Mouse (Mus musculus) heart, embryonic 11.5 days (tissue): ENCODE data around the gene Gpr153. TPM values are rescaled to one million over a fixed set of nuclear protein-coding genes. Genes with fewer than 3 reads are reported as not detected.
A peak's percentile ranks its signal among the peaks of the same experiment; 100 is the strongest.
"Not testable (repeated sequence)": the region's sequence is repeated elsewhere in the genome, so short reads cannot be mapped to it uniquely, and the experiment has no call there.

Experiments used
- ATAC-seq: fragments of 200-750 bp; cut with Nextera tagmentation; replicated peaks from 2 replicates; pipeline ENCODE4 v1.8.0; 2017; ENCODE audit warnings: moderate library complexity; ENCODE audit not compliant: insufficient number of reproducible peaks, low FRiP score, low TSS enrichment
- H3K27ac ChIP-seq: fragments of 300-500 bp; sonication (generic); 2 replicates; pipeline ENCODE4 v1.5.1; 2014; ENCODE audit warnings: mild to moderate bottlenecking, low read depth, low read length
- H3K27me3 ChIP-seq: fragments of 300-500 bp; sonication (generic); 2 replicates; pipeline ENCODE4 v1.6.1; 2014; ENCODE audit warnings: mild to moderate bottlenecking, low read length, mixed read lengths; ENCODE audit not compliant: control insufficient read depth, insufficient read depth
- H3K36me3 ChIP-seq: fragments of 300-500 bp; sonication (generic); 2 replicates; pipeline ENCODE4 v1.6.1; 2014; ENCODE audit warnings: mild to moderate bottlenecking, low read length, moderate library complexity, mixed read lengths; ENCODE audit not compliant: control insufficient read depth, insufficient read depth
- H3K4me1 ChIP-seq: fragments of 300-500 bp; sonication (generic); 2 replicates; pipeline ENCODE4 v1.6.1; 2014; ENCODE audit warnings: low read length; ENCODE audit not compliant: control insufficient read depth, insufficient read depth
- H3K4me2 ChIP-seq: fragments of 300-500 bp; sonication (generic); 2 replicates; pipeline ENCODE4 v1.6.1; 2014; ENCODE audit warnings: mild to moderate bottlenecking, moderate library complexity
- H3K4me3 ChIP-seq: fragments of 300-500 bp; sonication (generic); 2 replicates; pipeline ENCODE4 v1.5.1; 2014; ENCODE audit warnings: low read depth, low read length
- H3K9ac ChIP-seq: fragments of 300-500 bp; sonication (generic); 2 replicates; pipeline ENCODE4 v1.6.1; 2014; ENCODE audit warnings: mild to moderate bottlenecking, low read depth, low read length, moderate library complexity
- H3K9me3 ChIP-seq: fragments of 300-500 bp; sonication (generic); replicated peaks from 2 replicates; pipeline ENCODE4 v1.6.1; 2016; ENCODE audit warnings: low read length; ENCODE audit not compliant: control insufficient read depth
- WGBS: fragments of 180-500 bp; shearing (Covaris S2); extraction: QIAGEN DNeasy Blood & Tissue Kit; methylation state at CpG from one replicate; pipeline ENCODE4 v1.1.7; 2014; ENCODE audit not compliant: insufficient replicate concordance; 5-methylcytosine and 5-hydroxymethylcytosine counted together
- polyA plus RNA-seq: library from polyadenylated mRNA; unstranded; fragments of >200 nt; fragmentation: Nextera tagmentation; extraction: Ambion mirVana; gene quantifications from 2 replicates; pipeline ENCODE4 v1.2.1, GENCODE M21; 2014

Gene Gpr153
- 7.8 and 9.0 TPM in 2 replicates for polyA plus RNA-seq

DNA sequence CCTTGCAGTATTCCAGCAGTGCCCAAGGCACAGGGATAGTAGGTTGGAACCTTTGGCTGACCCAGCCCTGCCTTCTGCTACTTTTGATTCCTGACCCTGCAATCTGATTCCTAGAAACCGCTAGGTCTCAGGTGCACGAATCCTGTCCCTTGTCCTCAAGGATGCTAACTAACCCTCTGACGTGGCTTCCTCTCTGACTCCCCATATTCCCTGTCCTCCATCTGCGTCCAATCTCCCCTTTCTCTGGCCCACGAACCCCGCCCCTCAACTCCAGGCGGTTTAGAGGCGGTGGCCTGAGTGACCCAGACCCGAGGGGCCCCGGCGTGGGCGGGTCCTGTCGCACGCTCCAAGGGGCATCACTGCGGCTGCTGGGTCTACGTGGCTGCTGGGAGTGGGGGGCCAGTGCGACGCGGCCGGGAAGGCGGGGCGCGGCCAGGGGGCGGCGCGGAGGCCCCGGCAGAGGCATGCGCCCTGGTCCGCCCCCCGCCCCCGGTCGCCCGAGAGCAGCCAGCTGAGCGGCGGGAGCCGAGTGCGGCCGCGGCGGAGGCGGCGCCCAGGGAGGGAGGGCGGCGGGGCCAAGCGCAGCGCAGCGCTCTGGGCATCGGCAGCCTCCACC is at the start of gene Gpr153:
Gpr153 (plus strand) TSS at position 612 of the 616 bp plus-strand sequence.
- peaks cover 14% of the 10 kb centered on the region for H3K27me3 ChIP-seq
- peak within 1 kb of the TSS; percentile 85 for H3K9ac ChIP-seq
- H3K27ac ChIP-seq: peak within 1 kb of the TSS; percentile 84
- H3K4me1 ChIP-seq: peaks cover 37% of the 10 kb centered on the region
- under 1% methylated on average over 28 of the region's 48 CpGs for WGBS
- H3K9me3 ChIP-seq: no peaks in the 10 kb centered on the region
- peak; percentile 53 for ATAC-seq
- H3K4me2 ChIP-seq: peak within 1 kb of the TSS; percentile 95
- H3K36me3 ChIP-seq: no peaks in the 10 kb centered on the region
- peak within 1 kb of the TSS; percentile 63 for H3K4me3 ChIP-seq

GRCm38 (mm10) chr4:152226901-152227486 is 47.0 kb upstream of the Gpr153 start:
- Histone ChIP-seq H3K9ac (no peak overlapping the region), H3K4me3 (no peak overlapping the region), H3K27me3 (no peaks in the 10 kb centered on the region), H3K4me2 (no peak overlapping the region), H3K27ac (no peak overlapping the region; the same call in 1 of the 2 replicates), H3K36me3 (no peaks in the 10 kb centered on the region; the same call in 1 of the 2 replicates), H3K9me3 (no peaks in the 10 kb centered on the region), H3K4me1 (0 out of 2 replicates have a peak, but pooled peaks cover 2% of the 10 kb centered on the region)
- ATAC-seq: no peak
- 81% methylated on average over 13 of the region's 13 CpGs for WGBS

DNA sequence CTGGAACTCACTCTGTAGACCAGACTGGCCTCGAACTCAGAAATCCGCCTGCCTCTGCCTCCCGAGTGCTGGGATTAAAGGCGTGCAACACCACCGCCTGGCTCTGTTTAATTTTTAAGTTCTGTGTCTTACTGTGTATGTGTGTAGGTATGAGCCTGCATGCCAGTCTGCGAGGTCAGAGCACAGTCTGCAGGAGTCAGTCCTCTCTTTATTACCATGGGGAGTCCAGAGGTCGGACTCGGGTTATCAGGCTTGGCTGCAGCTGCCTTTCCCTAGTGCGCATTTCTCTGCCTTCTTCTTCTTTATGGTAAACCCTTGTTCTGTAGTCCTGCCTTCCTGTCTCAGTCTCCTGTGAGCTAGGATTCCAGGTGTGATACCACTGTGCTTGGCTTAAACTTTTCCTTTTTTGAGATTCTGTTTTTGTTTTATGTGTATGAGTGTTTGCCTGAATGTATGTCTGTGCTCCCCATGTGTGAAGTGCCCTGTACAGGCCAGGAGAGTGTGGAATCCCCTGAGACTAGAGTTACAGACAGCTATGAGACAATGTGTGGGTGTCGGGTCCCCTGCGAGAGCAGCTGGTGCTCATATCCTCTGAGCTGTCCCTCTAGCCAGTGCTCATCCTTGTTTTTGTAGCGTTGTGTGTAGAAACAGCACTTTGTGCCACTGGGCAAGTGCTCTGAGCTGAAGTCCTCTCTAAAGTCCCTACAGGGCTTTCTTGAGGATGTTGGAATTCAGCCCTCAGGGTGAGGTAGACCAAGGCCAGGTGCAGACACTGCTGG is 46.1 kb upstream of the Gpr153 start:
- ATAC-seq: no peak
- WGBS: 81% methylated on average over 12 of the region's 12 CpGs
- Histone ChIP-seq H3K9me3 (no peaks in the 10 kb centered on the region), H3K9ac (no peak overlapping the region), H3K4me3 (no peak overlapping the region), H3K27ac (0 out of 2 replicates have a peak overlapping the region, but pooled peaks have one; percentile 15), H3K27me3 (no peaks in the 10 kb centered on the region), H3K4me2 (no peak overlapping the region), H3K36me3 (no peaks in the 10 kb centered on the region; the same call in 1 of the 2 replicates), H3K4me1 (no peaks in the 10 kb centered on the region)

GRCm38 (mm10) chr4:152230331-152230730 is 43.7 kb upstream of the Gpr153 start:
- not testable (repeated sequence) for H3K9me3 ChIP-seq, ATAC-seq
- WGBS: 34% methylated on average over 4 of the region's 4 CpGs

DNA sequence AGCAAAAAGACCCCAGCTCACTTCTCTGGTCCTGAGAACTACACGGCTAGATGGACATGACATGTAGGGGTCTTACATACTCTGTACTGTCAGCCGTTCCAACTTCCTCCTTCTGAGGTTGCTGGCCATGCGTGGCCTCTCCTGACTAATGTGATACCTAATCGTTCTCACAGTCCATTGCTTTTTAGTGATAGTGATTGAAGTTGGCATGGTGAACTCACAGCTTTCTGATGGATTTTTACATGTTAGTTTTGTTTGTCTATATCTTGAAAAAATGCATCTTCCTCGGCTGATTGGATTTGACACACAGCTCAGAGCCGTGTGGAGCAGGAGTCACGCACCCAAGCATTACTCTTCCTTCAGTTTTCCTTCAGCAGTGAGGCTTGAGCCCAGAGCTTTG is 42.7 kb upstream of the Gpr153 start:
- WGBS: 84% methylated on average over 7 of the region's 7 CpGs
- Histone ChIP-seq H3K4me1 (no peaks in the 10 kb centered on the region), H3K9ac (no peak overlapping the region), H3K27ac (no peak overlapping the region), H3K27me3 (no peaks in the 10 kb centered on the region), H3K4me2 (no peak overlapping the region), H3K9me3 (no peaks in the 10 kb centered on the region), H3K4me3 (no peak overlapping the region), H3K36me3 (no peaks in the 10 kb centered on the region)
- ATAC-seq: no peak

More at GRCm38 (mm10) chr4:152230331-152230730, 43.7 kb upstream of the Gpr153 start:
- not testable (repeated sequence) for H3K4me3 ChIP-seq, H3K9ac ChIP-seq, H3K36me3 ChIP-seq, H3K27me3 ChIP-seq, H3K27ac ChIP-seq, H3K4me2 ChIP-seq, H3K4me1 ChIP-seq

DNA sequence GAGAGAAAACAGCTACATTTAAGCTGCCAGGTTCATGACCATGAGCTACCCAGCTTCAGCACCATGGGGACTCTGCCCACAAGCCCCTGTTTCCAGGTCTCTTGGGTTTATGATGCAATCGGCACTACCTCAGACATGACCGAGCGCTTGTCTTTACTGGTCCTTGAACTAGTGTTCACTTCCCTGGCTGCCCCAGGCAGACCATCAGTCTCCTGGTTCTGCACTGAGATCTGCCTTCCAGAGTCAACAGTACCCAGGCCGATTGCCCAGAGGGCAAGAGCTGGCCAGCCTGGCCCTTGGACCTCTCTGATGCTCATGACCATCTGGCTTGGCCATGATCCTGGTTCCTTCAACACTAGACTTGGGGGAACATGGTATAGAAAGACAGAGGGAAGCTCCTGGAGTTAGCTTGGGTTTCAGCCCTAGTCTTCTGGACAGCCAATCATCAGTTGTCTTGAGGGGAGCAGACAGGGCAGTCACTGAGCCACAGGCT is 41.6 kb upstream of the Gpr153 start:
- H3K9ac ChIP-seq: no peak overlapping the region
- H3K27ac ChIP-seq: no peak overlapping the region
- 82% methylated on average over 4 of the region's 4 CpGs for WGBS
- H3K4me3 ChIP-seq: no peak overlapping the region
- no peaks in the 10 kb centered on the region for H3K27me3 ChIP-seq
- ATAC-seq: no peak
- H3K4me1 ChIP-seq: no peaks in the 10 kb centered on the region
- H3K9me3 ChIP-seq: no peaks in the 10 kb centered on the region
- no peak overlapping the region for H3K4me2 ChIP-seq
- no peaks in the 10 kb centered on the region for H3K36me3 ChIP-seq

DNA sequence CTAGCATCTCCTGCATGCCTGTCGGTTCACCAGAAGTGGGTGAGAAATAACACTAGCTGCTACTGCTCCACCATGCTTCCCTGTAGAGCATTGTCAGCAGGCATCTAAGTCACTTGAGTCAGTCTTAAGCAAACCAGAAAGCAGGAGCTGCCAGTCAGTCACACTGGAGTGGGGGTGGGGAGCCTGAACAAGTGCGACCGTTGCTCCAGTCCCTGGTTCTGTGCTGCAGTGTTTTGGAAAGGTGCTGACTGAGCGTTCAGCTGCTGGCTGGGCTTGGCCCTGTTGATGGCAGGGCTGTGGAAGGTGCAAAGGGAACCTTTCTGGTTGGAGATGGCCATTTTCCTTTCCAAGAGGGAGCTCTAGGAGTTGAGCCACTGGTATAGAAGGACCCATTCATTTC is 34.1 kb upstream of the Gpr153 start:
- H3K4me1 ChIP-seq: peaks cover 29% of the 10 kb centered on the region
- no peaks in the 10 kb centered on the region for H3K9me3 ChIP-seq
- H3K27me3 ChIP-seq: no peaks in the 10 kb centered on the region
- 36% methylated on average over 4 of the region's 4 CpGs for WGBS
- no peaks in the 10 kb centered on the region for H3K36me3 ChIP-seq
- H3K4me3 ChIP-seq: no peak overlapping the region
- no peak for ATAC-seq
- H3K4me2 ChIP-seq: no peak overlapping the region
- H3K27ac ChIP-seq: no peak overlapping the region
- H3K9ac ChIP-seq: no peak overlapping the region

DNA sequence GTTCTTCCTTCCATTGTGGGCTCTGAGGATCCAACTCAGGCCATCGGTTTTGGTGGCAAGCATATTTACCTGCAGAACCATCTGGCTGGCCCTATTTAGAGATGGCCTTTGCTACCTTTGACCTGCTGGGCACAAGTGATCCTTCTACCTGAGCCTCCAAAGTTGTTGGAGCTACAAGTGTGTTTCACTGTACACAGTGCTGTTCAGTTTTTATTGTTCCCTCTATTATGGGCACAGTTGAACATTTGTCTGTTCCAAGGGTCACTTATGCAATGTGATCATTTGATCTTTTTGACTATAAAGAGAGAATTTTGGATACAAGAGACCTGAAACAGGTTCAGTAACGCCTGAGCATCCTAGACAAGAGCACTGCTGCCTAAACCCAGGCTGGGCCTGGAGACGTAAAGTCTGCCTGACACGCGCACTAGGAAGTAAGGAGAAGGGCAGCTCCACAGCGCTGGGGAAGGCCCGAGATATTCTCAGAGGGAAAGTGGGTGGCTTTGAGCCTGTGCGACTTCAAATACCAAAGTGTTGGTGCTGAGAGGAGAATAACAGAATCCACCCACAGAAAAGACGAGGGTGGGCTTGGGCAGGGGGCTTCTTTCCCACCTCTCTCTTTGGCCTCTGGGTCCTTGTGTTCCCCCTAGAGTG is 30.7 kb upstream of the Gpr153 start:
- Histone ChIP-seq H3K36me3 (no peaks in the 10 kb centered on the region), H3K4me1 (peaks cover 55% of the 10 kb centered on the region), H3K9ac (no peak overlapping the region), H3K27me3 (no peaks in the 10 kb centered on the region), H3K9me3 (no peaks in the 10 kb centered on the region), H3K4me3 (no peak overlapping the region), H3K4me2 (no peak overlapping the region), H3K27ac (no peak overlapping the region)
- 77% methylated on average over 9 of the region's 9 CpGs for whole genome bisulfite sequencing
- no peak for ATAC-seq
